Mouse (Mus musculus) forebrain, postnatal 0 days (tissue): ENCODE results near the gene Lonp1. TPM values are rescaled to one million over a fixed set of nuclear protein-coding genes. Genes with fewer than 3 reads are reported as not detected.
A peak's percentile ranks its signal among the peaks of the same experiment; 100 is the strongest.

Source experiments
- ATAC-seq: fragments of 200-750 bp; cut with Nextera tagmentation; 2 replicates; pipeline ENCODE4 v1.8.0; 2017; ENCODE audit warnings: mild to moderate bottlenecking, moderate library complexity
- DNase-seq: peaks from one replicate; pipeline ENCODE4 v3.0.0-alpha.2; 2015
- H3K27ac ChIP-seq: fragments of 300-500 bp; sonication (generic); 2 replicates; pipeline ENCODE4 v1.5.1; 2014; ENCODE audit warnings: low read depth, mild to moderate bottlenecking, antibody characterized with exemption, low read length, moderate library complexity, mixed read lengths
- H3K27me3 ChIP-seq: fragments of 300-500 bp; sonication (generic); 2 replicates; pipeline ENCODE4 v1.6.1; 2014; ENCODE audit warnings: mild to moderate bottlenecking, low read length, mixed read lengths; ENCODE audit not compliant: insufficient read depth
- H3K36me3 ChIP-seq: fragments of 300-500 bp; sonication (generic); 2 replicates; pipeline ENCODE4 v1.6.1; 2014; ENCODE audit warnings: mild to moderate bottlenecking, moderate library complexity; ENCODE audit not compliant: insufficient read depth
- H3K4me1 ChIP-seq: fragments of 300-500 bp; sonication (generic); 2 replicates; pipeline ENCODE4 v1.6.1; 2014; ENCODE audit warnings: antibody characterized with exemption; ENCODE audit not compliant: insufficient read depth
- H3K4me2 ChIP-seq: fragments of 300-500 bp; sonication (generic); 2 replicates; pipeline ENCODE4 v1.6.1; 2014; ENCODE audit warnings: low read depth, mild to moderate bottlenecking, moderate library complexity
- H3K4me3 ChIP-seq: fragments of 300-500 bp; sonication (generic); 2 replicates; pipeline ENCODE4 v1.5.1; 2014; ENCODE audit warnings: low read depth, low read length, mixed read lengths
- H3K9ac ChIP-seq: fragments of 300-500 bp; sonication (generic); 2 replicates; pipeline ENCODE4 v1.6.1; 2014; ENCODE audit warnings: mild to moderate bottlenecking
- H3K9me3 ChIP-seq: fragments of 300-500 bp; sonication (generic); 2 replicates; pipeline ENCODE4 v1.6.1; 2016; ENCODE audit warnings: low read length
- CTCF ChIP-seq: sonication (generic); IDR thresholded peaks from 2 replicates; pipeline ENCODE4 v1.5.1; 2016; ENCODE audit warnings: antibody characterized with exemption, control low read depth, low read depth
- WGBS: fragments of 180-500 bp; shearing (Covaris S2); extraction: QIAGEN DNeasy Blood & Tissue Kit; methylation state at CpG from one replicate; pipeline ENCODE4 v1.1.7; 2014; 5-methylcytosine and 5-hydroxymethylcytosine counted together
- polyA plus RNA-seq: library from polyadenylated mRNA; unstranded; fragments of >200 nt; fragmentation: Nextera tagmentation; extraction: Ambion mirVana; gene quantifications from 2 replicates; pipeline ENCODE4 v1.2.1, GENCODE M21; 2015
- total RNA-seq: library from RNA; depleted of rRNA; stranded (reverse); fragments of >200 nt; gene quantifications from 2 replicates; pipeline ENCODE4 v1.2.3, GENCODE M21; 2014; rRNA removed

The Lonp1 gene
- total and polyA plus RNA-seq, 2 experiments from 2014 or later = 38.2 to 76.3 TPM

- H3K9me3 ChIP-seq = no peaks in the 10 kb centered on the region
- no peaks in the 10 kb centered on the region for H3K27me3 ChIP-seq
- no peak overlapping the region for H3K27ac ChIP-seq
- no peak overlapping the region for H3K9ac ChIP-seq
- peaks cover 89% of the 10 kb centered on the region for H3K36me3 ChIP-seq
- no peak overlapping the region for H3K4me3 ChIP-seq
- H3K4me2 ChIP-seq = no peak overlapping the region
- 96% methylated on average over 5 of the region's 5 CpGs for WGBS
- ATAC-seq (no peak), DNase-seq (no peak)
- TF ChIP-seq CTCF = no peak
- H3K4me1 ChIP-seq = no peaks in the 10 kb centered on the region
Measured at GRCm38 (mm10) chr17:56566918-56567317, 59.8 kb downstream of the Lonp1 start.

- peaks cover 93% of the 10 kb centered on the region for H3K36me3 ChIP-seq
- no peak overlapping the region for H3K4me3 ChIP-seq
- no peaks in the 10 kb centered on the region for H3K9me3 ChIP-seq
- H3K4me2 ChIP-seq = no peak overlapping the region
- H3K9ac ChIP-seq = no peak overlapping the region
- no peaks in the 10 kb centered on the region for H3K4me1 ChIP-seq
- WGBS = 88% methylated on average over 29 of the region's 29 CpGs
- no peak for TF ChIP-seq CTCF
- no peaks in the 10 kb centered on the region for H3K27me3 ChIP-seq
- ATAC-seq = 0 out of 2 replicates have a peak, but pooled peaks have one; percentile 2
- no peak overlapping the region for H3K27ac ChIP-seq
- DNase-seq = no peak
Measured at GRCm38 (mm10) chr17:56566293-56566692, 60.4 kb downstream of the Lonp1 start.

Other genes with a start within 250 kb of the Lonp1 start
- 568 and 711 TPM in 2 replicates for gene Ptprs, start 150.4 kb downstream of the Lonp1 start, total RNA-seq
- 196 and 250 TPM in 2 replicates for gene Ptprs, start 150.4 kb downstream of the Lonp1 start, polyA plus RNA-seq
- gene Znrf4, start 114.5 kb downstream of the Lonp1 start, total RNA-seq = not detected in 2 replicates
- 0.13 and 0.16 TPM in 2 replicates for gene Znrf4, start 114.5 kb downstream of the Lonp1 start, polyA plus RNA-seq
- gene Gm20219, start 72.5 kb downstream of the Lonp1 start, total RNA-seq = 0.33 TPM in 1 of 2 replicates, not detected in the other
- gene Gm20219, start 72.5 kb downstream of the Lonp1 start, polyA plus RNA-seq = 0.29 and 0.40 TPM in 2 replicates
- 27.2 and 35.1 TPM in 2 replicates for gene Safb2, start 42.3 kb downstream of the Lonp1 start, total RNA-seq
- 25.0 and 36.7 TPM in 2 replicates for gene Safb2, start 42.3 kb downstream of the Lonp1 start, polyA plus RNA-seq
- 56.0 and 71.7 TPM in 2 replicates for gene Safb, start 42.1 kb downstream of the Lonp1 start, total RNA-seq
- gene Safb, start 42.1 kb downstream of the Lonp1 start, polyA plus RNA-seq = 61.8 and 82.8 TPM in 2 replicates
- 66.0 and 124 TPM in 2 replicates for gene 2410015M20Rik, start 17.1 kb downstream of the Lonp1 start, total RNA-seq
- gene 2410015M20Rik, start 17.1 kb downstream of the Lonp1 start, polyA plus RNA-seq = 208 and 263 TPM in 2 replicates
- gene Rpl36, start 13.5 kb downstream of the Lonp1 start, total RNA-seq = 807 and 1,399 TPM in 2 replicates
- gene Rpl36, start 13.5 kb downstream of the Lonp1 start, polyA plus RNA-seq = 1,145 and 1,575 TPM in 2 replicates
- gene Catsperd, start 1.3 kb upstream of the Lonp1 start, total RNA-seq = 0.81 and 1.5 TPM in 2 replicates
- gene Catsperd, start 1.3 kb upstream of the Lonp1 start, polyA plus RNA-seq = 0.94 and 1.2 TPM in 2 replicates
- gene Ranbp3, start 46.4 kb upstream of the Lonp1 start, total RNA-seq = 104 and 115 TPM in 2 replicates
- gene Ranbp3, start 46.4 kb upstream of the Lonp1 start, polyA plus RNA-seq = 98.2 and 100 TPM in 2 replicates
- 191 TPM in 2 replicates for gene Ndufa11, start 90.9 kb upstream of the Lonp1 start, total RNA-seq
- 576 and 730 TPM in 2 replicates for gene Ndufa11, start 90.9 kb upstream of the Lonp1 start, polyA plus RNA-seq
- gene Vmac, start 91.1 kb upstream of the Lonp1 start, total RNA-seq = 23.2 and 33.7 TPM in 2 replicates
- 24.3 and 26.9 TPM in 2 replicates for gene Vmac, start 91.1 kb upstream of the Lonp1 start, polyA plus RNA-seq
- gene Nrtn, start 130.6 kb upstream of the Lonp1 start, total RNA-seq = 1.9 and 5.4 TPM in 2 replicates
- 2.7 and 2.8 TPM in 2 replicates for gene Nrtn, start 130.6 kb upstream of the Lonp1 start, polyA plus RNA-seq
- gene Dus3l, start 137.9 kb upstream of the Lonp1 start, total RNA-seq = 75.1 and 75.3 TPM in 2 replicates
- gene Dus3l, start 137.9 kb upstream of the Lonp1 start, polyA plus RNA-seq = 70.4 and 79.9 TPM in 2 replicates
- gene Prr22, start 143.4 kb upstream of the Lonp1 start, total RNA-seq = 0.69 and 0.71 TPM in 2 replicates
- gene Prr22, start 143.4 kb upstream of the Lonp1 start, polyA plus RNA-seq = 0.14 and 0.25 TPM in 2 replicates
- 2.4 and 3.6 TPM in 2 replicates for gene Rfx2, start 204.1 kb upstream of the Lonp1 start, total RNA-seq
- gene Rfx2, start 204.1 kb upstream of the Lonp1 start, polyA plus RNA-seq = 2.2 and 3.4 TPM in 2 replicates
- not detected in 2 replicates for gene Acsbg2, start 247.6 kb upstream of the Lonp1 start, total RNA-seq
- not detected in 2 replicates for gene Acsbg2, start 247.6 kb upstream of the Lonp1 start, polyA plus RNA-seq
- gene 1700061G19Rik, start 248.6 kb upstream of the Lonp1 start, total RNA-seq = 0.14 TPM in 1 of 2 replicates, not detected in the other
- gene 1700061G19Rik, start 248.6 kb upstream of the Lonp1 start, polyA plus RNA-seq = 0.15 and 0.48 TPM in 2 replicates